Mouse (Mus musculus): ENCODE results near the gene Plekhg5. TPM values are rescaled to one million over a fixed set of nuclear protein-coding genes. Genes with fewer than 3 reads are reported as not detected.

The Plekhg5 gene
- polyA plus RNA-seq, 1 experiment from 2014 or later: 8.1 TPM

DNA sequence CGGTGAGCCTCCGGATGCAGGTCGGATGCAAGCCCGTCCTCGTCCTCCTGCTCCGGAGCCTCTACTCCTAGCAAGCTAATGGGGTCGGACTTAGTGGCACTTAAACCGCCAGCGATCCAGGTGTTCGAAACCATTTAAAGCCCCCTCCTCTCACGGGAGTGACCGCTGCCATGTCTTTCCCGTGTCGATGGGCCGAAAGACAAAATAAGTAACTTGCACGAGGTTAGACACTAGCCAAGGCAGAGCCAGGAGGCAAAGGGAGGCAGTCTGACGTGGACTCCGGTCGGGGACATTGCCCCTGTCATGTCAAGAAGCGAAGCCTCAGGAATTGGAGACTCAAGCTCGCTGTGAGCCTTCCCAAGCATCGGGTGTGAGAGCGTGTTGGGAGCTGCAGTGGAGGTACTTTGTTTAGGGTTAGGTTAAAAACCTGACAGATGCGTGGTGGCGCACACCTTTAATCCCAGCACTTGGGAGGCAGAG is 32.4 kb upstream of the Plekhg5 start:
- H3K9me3 ChIP-seq (replicated peaks): no peaks in the 10 kb centered on the region
- peaks cover 30% of the 10 kb centered on the region for H3K4me1 ChIP-seq
- H3K36me3 ChIP-seq: peaks cover 41% of the 10 kb centered on the region
- WGBS: 4% methylated on average over 25 of the region's 25 CpGs
- H3K4me3 ChIP-seq: peak overlapping the region; percentile 100
- no peak for DNase-seq (ENCODE audit: low spot score)
- H3K27ac ChIP-seq (replicated peaks): peak overlapping the region; percentile 87
- H3K27me3 ChIP-seq (ENCODE audit: low read depth, poor library complexity, severe bottlenecking): no peaks in the 10 kb centered on the region

DNA sequence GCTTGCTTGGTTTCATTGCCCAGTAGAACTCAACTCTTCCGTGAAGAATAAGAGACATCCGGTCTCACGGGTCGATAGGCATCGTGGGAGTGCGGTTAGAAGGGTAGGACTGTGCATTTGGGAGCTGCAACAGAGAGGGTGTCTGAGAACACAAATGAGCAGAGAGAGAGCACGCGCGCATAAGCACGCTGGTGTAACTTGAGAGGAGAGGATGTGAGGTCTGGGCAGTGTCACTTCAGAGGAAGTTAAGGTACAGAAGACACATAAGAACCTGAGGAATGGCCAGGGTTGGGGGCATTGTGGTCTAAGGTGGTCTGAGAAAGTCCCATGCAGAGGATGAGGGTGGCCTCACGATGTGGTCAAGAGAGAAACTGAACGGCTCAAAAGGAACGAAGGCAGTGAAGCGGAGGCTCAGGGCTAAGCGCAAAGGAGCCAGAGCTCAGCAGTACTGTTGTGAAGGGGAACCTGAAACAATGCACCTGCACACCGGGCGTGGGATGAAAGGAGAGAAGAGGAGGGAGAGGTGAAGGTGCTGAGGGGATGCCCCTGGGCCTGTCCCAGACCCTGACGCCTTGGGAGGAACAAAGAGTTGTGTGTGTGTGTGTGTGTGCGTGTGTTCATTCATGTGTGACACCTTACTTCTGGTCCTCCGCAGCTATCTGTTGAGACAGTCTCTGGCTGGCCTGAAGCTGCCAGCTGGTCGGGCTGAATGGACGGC is 30.2 kb upstream of the Plekhg5 start:
- peaks cover 63% of the 10 kb centered on the region for H3K36me3 ChIP-seq
- no peaks in the 10 kb centered on the region for H3K27me3 ChIP-seq (ENCODE audit: low read depth, poor library complexity, severe bottlenecking)
- peaks cover 30% of the 10 kb centered on the region for H3K4me1 ChIP-seq
- DNase-seq (ENCODE audit: low spot score): no peak
- H3K27ac ChIP-seq (replicated peaks): no peak overlapping the region
- H3K4me3 ChIP-seq: no peak overlapping the region
- H3K9me3 ChIP-seq (replicated peaks): no peaks in the 10 kb centered on the region
- 96% methylated on average over 22 of the region's 22 CpGs for WGBS

DNA sequence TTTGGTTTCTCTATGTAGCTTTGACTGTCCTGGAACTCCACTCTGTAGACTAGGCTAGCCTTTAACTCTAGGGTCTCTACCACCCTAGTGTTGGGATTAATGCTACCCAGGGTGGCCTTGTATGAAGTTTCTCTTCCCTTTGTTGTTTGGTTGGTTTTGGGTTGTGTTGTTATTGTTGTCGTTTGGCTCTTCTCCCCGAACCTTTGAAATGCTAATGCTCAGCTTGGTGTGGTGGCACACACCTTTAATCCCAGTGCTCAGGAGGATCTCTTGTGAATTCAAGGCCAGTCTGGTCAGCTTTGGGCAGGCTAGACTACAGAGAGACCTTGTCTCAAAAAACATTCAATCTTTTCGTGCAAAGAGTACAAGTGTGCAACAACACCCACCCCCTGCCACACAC is 29.1 kb upstream of the Plekhg5 start:
- 88% methylated on average over 3 of the region's 3 CpGs for WGBS
- no peak for DNase-seq (ENCODE audit: low spot score)
- Histone ChIP-seq H3K9me3 (replicated peaks) (no peaks in the 10 kb centered on the region), H3K36me3 (peaks cover 74% of the 10 kb centered on the region), H3K27ac (replicated peaks) (no peak overlapping the region), H3K4me1 (peaks cover 28% of the 10 kb centered on the region), H3K4me3 (no peak overlapping the region), H3K27me3 (ENCODE audit: low read depth, poor library complexity, severe bottlenecking) (no peaks in the 10 kb centered on the region)

DNA sequence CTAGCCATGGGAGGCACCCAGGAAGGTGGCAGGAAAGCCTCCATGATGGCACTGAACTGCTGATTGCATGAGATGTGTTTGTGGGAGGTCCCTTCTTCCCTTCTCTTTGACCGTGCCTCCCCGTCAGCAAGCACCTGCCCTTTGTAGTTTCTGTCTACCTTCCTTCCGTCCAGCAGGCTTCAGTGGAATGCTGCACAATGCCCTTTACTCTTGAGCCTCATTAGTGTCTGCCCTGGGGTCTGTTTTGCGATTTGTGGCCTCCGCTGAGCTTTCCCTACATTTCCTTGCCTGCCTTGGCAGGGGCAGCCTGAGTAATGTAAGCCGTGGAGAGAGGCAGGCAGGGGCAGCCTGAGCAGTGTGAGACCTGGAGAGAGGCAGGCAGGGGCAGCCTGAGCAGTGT is 27.7 kb upstream of the Plekhg5 start:
- Histone ChIP-seq H3K9me3 (replicated peaks) (no peaks in the 10 kb centered on the region), H3K4me1 (peaks cover 16% of the 10 kb centered on the region), H3K4me3 (no peak overlapping the region), H3K27me3 (ENCODE audit: low read depth, poor library complexity, severe bottlenecking) (no peaks in the 10 kb centered on the region), H3K27ac (replicated peaks) (no peak overlapping the region), H3K36me3 (peaks cover 87% of the 10 kb centered on the region)
- WGBS: 90% methylated on average over 6 of the region's 6 CpGs
- no peak for DNase-seq (ENCODE audit: low spot score)

DNA sequence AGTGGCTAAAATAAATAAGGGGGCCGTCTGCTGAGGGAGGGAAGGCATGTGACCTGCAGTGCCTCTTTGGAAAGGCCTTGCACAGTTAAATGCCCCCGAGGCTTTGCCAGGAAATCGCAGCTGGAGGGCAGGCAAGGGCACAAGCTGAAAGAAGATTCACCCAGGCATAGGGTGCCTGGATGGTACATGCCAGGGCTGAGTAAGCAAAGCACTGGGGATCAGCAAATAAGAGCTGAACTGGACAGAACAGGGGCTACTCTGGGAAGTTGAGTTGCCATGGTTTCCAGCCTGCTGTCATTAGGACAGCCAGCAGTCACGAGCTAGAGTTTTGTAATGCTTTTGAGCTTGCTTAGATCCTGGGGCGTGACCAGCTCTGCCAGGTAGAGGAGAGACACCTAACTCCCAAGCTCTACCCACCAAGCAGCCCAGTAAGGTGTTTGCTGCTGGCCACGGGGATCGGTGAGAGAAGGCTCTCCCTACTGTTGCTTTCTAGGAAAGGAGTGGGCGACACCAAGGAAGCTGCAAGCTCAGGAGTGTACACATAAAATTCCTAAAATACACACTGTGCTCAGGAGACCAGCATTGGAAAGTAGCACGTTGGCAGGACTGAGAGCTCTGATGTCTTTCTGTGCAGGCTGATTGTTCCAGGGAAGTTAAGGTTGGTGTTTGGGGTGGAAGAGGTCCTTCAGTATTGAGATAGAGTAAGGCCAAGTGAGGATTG is 9.7 kb upstream of the Plekhg5 start:
- H3K9me3 ChIP-seq (replicated peaks): no peaks in the 10 kb centered on the region
- 75% methylated on average over 9 of the region's 9 CpGs for WGBS
- H3K27ac ChIP-seq (replicated peaks): no peak overlapping the region
- no peak for DNase-seq (ENCODE audit: low spot score)
- H3K27me3 ChIP-seq (ENCODE audit: low read depth, poor library complexity, severe bottlenecking): no peaks in the 10 kb centered on the region
- H3K36me3 ChIP-seq: peaks cover 44% of the 10 kb centered on the region
- H3K4me3 ChIP-seq: no peak overlapping the region
- 0 out of 2 replicates have a peak, but pooled peaks cover under 1% of the 10 kb centered on the region for H3K4me1 ChIP-seq

DNA sequence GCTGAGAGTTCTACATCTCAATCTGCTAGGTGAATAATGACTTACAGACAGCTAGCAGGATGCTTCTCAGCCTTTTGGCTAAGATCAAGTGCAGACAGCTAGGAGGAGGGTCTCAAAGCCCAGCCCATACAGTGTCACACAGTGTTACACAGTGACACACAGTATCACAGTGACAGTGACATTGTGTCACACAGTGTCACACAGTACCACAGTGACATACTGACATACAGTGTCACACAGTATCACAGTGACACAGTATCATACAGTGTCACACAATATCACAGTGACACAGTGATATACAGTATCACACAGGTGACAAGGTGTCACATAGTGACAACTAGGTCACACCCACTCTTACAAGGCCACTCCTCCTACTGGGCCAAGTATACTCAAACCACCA is 5.0 kb upstream of the Plekhg5 start:
- H3K27ac ChIP-seq (replicated peaks): peak overlapping the region; percentile 58; the same call in 1 of the 2 replicates

DNA sequence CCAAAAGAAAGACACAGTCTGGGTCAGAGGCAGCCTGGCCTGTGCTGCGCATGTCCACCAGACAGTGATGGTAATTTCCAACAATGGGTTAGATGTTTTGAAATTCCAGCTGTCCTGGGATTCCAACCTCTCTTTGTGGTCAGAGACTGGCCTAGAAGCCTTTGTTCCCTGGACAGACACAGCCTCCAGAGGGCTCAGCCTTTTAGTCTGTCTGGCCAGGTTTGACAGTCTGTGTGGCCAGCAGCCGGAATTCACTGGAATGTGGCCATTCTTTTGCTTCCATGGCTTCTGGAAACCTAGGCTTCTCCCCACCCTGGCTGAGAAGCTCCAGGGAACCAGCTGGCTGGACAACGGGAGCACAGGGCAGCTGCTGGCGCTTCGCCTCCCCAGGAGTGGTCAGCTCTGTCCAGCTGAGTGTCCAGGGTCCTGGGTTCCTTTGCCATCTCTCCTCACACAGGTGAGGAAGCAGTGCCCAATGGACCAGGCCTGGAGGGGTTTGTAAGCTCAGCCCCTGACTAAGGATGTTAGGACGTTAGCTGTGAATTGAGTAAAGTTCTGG is 4.1 kb upstream of the Plekhg5 start:
- Histone ChIP-seq H3K4me1 (peaks cover 34% of the 10 kb centered on the region), H3K27ac (replicated peaks) (peak overlapping the region; percentile 58; the same call in 1 of the 2 replicates), H3K4me3 (no peak overlapping the region), H3K36me3 (0 out of 2 replicates have a peak, but pooled peaks cover 4% of the 10 kb centered on the region), H3K9me3 (replicated peaks) (no peaks in the 10 kb centered on the region), H3K27me3 (ENCODE audit: low read depth, poor library complexity, severe bottlenecking) (no peaks in the 10 kb centered on the region)
- DNase-seq (ENCODE audit: low spot score): no peak
- WGBS: 74% methylated on average over 6 of the region's 6 CpGs

More for the DNA sequence above, 5.0 kb upstream of the Plekhg5 start:
- no peak overlapping the region for H3K4me3 ChIP-seq
- no peaks in the 10 kb centered on the region for H3K27me3 ChIP-seq (ENCODE audit: low read depth, poor library complexity, severe bottlenecking)
- H3K4me1 ChIP-seq: peaks cover 28% of the 10 kb centered on the region
- no peak for DNase-seq (ENCODE audit: low spot score)
- H3K36me3 ChIP-seq: peaks cover 4% of the 10 kb centered on the region; the same call in 1 of the 2 replicates
- H3K9me3 ChIP-seq (replicated peaks): no peaks in the 10 kb centered on the region

DNA sequence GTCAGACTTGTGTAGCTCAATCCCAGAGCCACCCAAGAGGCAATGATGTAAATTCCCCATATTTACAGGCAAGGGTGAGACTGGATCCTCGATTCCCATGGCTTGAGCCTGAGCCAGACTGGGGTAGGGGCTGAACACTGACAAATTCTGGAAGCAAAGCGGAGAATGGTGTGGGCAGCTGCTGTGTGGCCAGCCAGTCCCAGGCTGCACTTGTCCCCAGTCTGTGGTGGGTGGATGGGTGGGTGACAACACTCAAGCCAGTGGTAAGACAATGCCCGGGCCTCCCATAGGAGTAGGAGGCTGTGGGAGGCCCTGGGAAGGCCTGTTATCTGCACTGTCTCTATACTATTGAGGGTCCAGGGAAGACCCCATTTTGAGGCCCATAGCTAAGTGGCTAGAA is 3.1 kb upstream of the Plekhg5 start:
- Histone ChIP-seq H3K9me3 (replicated peaks) (no peaks in the 10 kb centered on the region), H3K4me1 (peaks cover 37% of the 10 kb centered on the region), H3K36me3 (0 out of 2 replicates have a peak, but pooled peaks cover 4% of the 10 kb centered on the region), H3K4me3 (no peak overlapping the region), H3K27me3 (ENCODE audit: low read depth, poor library complexity, severe bottlenecking) (no peaks in the 10 kb centered on the region), H3K27ac (replicated peaks) (no peak overlapping the region)
- no peak for DNase-seq (ENCODE audit: low spot score)
- WGBS: 88% methylated on average over 3 of the region's 3 CpGs

DNA sequence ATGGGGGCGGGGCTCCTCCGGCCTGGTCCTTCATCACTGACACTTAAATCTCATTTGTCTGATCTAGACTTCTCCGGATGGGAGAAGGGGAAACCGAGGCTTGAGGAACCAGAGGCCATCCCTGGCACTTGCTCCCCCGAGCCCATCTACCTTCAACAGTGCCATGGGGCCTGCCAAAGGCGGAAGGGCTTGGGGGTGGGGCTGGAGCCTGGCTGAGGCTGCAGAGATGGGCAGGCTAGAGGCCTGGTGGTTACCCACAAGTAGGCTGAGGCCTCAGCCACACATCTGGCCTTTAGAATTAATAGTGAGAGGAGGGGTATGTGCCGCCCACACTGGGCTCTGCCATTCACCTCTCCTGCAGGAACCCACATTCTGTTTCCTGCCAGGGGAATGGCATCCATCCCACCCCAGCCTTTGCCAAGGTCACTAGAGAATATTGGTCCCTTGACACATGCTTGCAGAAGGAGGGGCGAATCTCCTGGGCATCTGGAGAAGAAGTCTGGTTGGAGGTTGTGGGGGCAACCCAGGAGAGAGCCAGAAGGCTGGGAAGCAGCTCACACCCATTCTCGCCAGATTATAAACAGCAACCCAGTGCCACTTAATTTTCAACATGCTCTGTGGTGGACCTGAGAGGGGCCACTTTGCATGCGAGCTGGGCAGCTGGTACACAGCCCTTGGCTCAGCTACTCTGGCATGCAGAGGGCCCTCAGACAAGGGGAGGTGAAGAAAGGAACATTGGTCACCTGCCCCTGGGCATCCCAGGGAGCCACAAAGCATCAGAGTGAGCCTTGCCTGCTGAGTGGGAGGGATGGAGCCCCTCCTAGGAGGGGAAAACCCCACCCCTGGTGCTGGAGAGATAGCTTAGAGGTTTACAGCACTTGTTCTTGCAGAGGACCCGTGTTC is 1.6 kb upstream of the Plekhg5 start:
- no peaks in the 10 kb centered on the region for H3K27me3 ChIP-seq (ENCODE audit: low read depth, poor library complexity, severe bottlenecking)
- WGBS: 78% methylated on average over 11 of the region's 11 CpGs
- 0 out of 2 replicates have a peak overlapping the region, but pooled peaks have one; percentile 28 for H3K27ac ChIP-seq (replicated peaks)
- no peak overlapping the region for H3K4me3 ChIP-seq
- peaks cover 41% of the 10 kb centered on the region for H3K4me1 ChIP-seq
- no peaks in the 10 kb centered on the region for H3K36me3 ChIP-seq
- no peaks in the 10 kb centered on the region for H3K9me3 ChIP-seq (replicated peaks)
- DNase-seq (ENCODE audit: low spot score): no peak

DNA sequence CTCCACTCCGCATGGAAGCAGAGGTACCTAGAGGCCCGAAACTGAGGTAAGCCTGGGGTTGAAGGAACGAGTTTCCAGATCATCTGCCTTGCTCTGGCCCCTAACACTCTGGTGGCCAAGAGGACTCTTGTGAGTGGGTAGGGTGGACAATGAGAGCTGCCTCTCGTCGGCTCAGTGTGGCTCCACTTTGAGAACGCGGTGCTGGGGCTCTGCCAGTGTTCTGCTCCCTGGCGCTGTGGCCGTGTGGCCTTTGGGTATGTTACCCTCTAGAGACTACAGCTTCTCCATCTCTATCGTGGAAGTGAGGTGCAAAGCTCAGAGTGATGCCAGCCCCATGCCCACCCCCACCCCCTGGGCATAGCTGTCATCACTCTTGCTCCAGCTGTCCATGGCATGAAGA is 357 bp downstream of the Plekhg5 start:
- H3K27me3 ChIP-seq (ENCODE audit: low read depth, poor library complexity, severe bottlenecking): no peaks in the 10 kb centered on the region
- no peak overlapping the region for H3K4me3 ChIP-seq
- no peak for DNase-seq (ENCODE audit: low spot score)
- peak overlapping the region; percentile 65 for H3K27ac ChIP-seq (replicated peaks)
- H3K9me3 ChIP-seq (replicated peaks): no peaks in the 10 kb centered on the region
- H3K36me3 ChIP-seq: no peaks in the 10 kb centered on the region
- WGBS: 73% methylated on average over 10 of the region's 10 CpGs
- peaks cover 47% of the 10 kb centered on the region for H3K4me1 ChIP-seq

DNA sequence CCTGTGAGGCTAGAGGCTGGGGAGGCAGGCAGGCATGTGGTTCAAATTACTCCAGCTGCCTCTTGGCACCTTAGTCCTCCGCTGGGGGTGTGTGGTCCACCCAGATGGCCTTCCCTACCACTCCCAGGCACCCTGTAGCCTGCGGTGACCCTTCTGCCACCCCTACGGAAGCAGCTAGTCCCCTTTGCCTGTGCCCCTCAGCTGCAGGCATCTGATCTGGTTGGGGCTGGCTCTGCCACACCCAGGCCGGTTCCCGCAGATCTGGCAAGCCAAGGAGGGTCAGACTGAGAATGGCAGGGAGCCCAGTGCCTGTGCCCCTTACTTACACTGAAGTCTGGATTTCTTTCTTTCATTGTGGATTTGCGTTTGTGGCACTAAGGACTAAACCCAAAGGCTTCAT is 1.4 kb downstream of the Plekhg5 start:
- Histone ChIP-seq H3K36me3 (no peaks in the 10 kb centered on the region), H3K4me3 (no peak overlapping the region), H3K9me3 (replicated peaks) (no peaks in the 10 kb centered on the region), H3K27ac (replicated peaks) (no peak overlapping the region), H3K4me1 (peaks cover 39% of the 10 kb centered on the region), H3K27me3 (ENCODE audit: low read depth, poor library complexity, severe bottlenecking) (no peaks in the 10 kb centered on the region)
- 85% methylated on average over 6 of the region's 6 CpGs for WGBS
- DNase-seq (ENCODE audit: low spot score): no peak

DNA sequence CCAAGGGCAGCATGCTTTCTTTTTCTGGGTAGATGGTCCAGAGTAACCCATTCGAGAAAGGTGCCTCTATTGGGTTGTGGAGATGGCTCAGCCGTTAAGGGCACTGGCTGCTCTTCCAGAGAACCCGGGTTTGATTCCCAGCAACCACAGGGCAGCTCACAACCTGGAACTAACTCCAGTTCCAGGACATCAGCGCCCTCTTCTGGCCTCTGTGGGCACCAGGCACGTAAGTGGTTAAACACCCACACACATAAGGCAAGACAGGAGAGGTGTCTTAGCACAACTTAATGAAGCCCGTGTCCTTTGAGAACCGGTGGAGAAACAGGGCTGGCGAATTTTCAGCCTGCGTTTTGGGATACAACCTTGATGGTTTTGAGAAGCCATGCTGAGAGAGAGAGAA is 2.2 kb downstream of the Plekhg5 start:
- DNase-seq (ENCODE audit: low spot score): no peak
- H3K4me1 ChIP-seq: peaks cover 39% of the 10 kb centered on the region
- H3K36me3 ChIP-seq: no peaks in the 10 kb centered on the region
- H3K27me3 ChIP-seq (ENCODE audit: low read depth, poor library complexity, severe bottlenecking): no peaks in the 10 kb centered on the region
- H3K9me3 ChIP-seq (replicated peaks): no peaks in the 10 kb centered on the region
- no peak overlapping the region for H3K27ac ChIP-seq (replicated peaks)
- 80% methylated on average over 9 of the region's 9 CpGs for WGBS
- no peak overlapping the region for H3K4me3 ChIP-seq

All from midbrain, embryonic 10.5 days (tissue).